Mouse (Mus musculus): ENCODE data around the gene Mcf2l.

The Mcf2l gene

DNA sequence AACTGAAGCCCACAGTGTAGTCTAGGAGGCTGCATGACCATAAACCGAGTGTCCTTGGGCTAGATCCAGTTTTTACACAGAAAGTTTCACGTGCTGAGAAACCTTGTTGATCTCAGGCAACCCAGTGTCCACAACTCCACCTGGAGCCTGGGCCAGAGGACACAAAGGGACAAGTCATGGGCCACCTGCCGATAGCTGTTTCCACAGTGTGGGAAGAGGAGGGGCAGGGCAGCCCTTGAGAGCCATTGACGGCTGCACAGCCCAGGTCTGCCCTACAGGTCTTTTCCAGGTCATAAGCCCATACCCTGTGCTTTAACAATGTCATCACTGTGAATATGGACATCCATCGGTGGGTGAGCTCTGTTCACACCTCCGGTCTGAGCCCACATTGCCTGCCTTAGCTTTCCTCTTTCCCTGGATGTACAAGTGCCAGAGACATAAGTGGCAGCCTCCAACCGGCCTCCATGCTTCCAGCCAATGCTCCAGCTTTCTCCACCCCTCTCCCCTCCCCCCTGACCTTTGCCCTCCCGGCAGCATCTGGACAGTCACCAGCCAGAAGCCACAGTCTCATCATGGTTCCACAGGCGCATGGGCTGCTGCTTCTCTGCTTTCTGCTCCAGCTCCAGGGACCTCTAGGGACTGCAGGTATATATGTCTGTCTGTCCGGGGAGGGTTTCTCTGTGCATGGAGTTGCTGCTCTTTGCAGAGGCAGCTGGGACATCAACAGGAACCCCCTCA lies 152.1 kb downstream of the Mcf2l start, which contains the start of gene F7:
Gene F7 (plus strand): TSS at position 548 of the 738 bp plus-strand sequence.
- no peaks in the 10 kb centered on the region for H3K27me3 ChIP-seq (ENCODE audit: insufficient read depth, low read length)
- H3K36me3 ChIP-seq (ENCODE audit: insufficient read depth, low read length) = 0 out of 2 replicates have a peak, but pooled peaks cover under 1% of the 10 kb centered on the region
- H3K4me3 ChIP-seq (replicated peaks; ENCODE audit: low read length) = no peak within 1 kb of the TSS
- no peak for TF ChIP-seq CTCF (conservative IDR thresholded peaks at IDR 0.05; ENCODE audit: low read length)
- no peak for TF ChIP-seq POU5F1 (IDR thresholded peaks at IDR 0.05; ENCODE audit: borderline replicate concordance, low read length)
- no peaks in the 10 kb centered on the region for H3K9me3 ChIP-seq (ENCODE audit: low read length)
- no peaks in the 10 kb centered on the region for H3K4me1 ChIP-seq (replicated peaks; ENCODE audit: low read depth, low read length)

DNA sequence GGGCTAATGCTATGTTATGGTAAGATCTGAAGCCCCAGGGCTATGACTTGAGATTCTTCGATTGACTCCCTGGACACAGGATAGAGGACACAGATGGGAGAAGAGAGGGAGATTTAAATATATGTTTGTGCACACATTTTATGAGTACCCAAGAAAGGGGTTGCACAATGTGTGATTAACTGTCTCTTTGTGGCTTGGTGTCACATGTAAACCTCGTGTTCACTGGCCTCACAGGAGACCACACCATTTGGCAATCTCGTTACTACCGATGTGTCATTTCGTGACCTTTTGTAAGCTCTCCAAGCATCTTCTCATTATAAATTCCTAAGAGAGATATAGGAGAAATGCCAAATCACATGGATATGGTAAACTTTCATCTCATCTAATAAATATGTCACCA lies 154.0 kb downstream of the Mcf2l start:
- H3K4me1 ChIP-seq (replicated peaks; ENCODE audit: low read depth, low read length) = no peaks in the 10 kb centered on the region
- TF ChIP-seq POU5F1 (IDR thresholded peaks at IDR 0.05; ENCODE audit: borderline replicate concordance, low read length) (no peak), NANOG (IDR thresholded peaks at IDR 0.05; ENCODE audit: borderline replicate concordance, low read length) (no peak), CTCF (conservative IDR thresholded peaks at IDR 0.05; ENCODE audit: low read length) (no peak)
- no peaks in the 10 kb centered on the region for H3K36me3 ChIP-seq (ENCODE audit: insufficient read depth, low read length)
- H3K4me3 ChIP-seq (replicated peaks; ENCODE audit: low read length) = no peak overlapping the region
- H3K27me3 ChIP-seq (ENCODE audit: insufficient read depth, low read length) = no peaks in the 10 kb centered on the region
- H3K9me3 ChIP-seq (ENCODE audit: low read length) = no peaks in the 10 kb centered on the region

DNA sequence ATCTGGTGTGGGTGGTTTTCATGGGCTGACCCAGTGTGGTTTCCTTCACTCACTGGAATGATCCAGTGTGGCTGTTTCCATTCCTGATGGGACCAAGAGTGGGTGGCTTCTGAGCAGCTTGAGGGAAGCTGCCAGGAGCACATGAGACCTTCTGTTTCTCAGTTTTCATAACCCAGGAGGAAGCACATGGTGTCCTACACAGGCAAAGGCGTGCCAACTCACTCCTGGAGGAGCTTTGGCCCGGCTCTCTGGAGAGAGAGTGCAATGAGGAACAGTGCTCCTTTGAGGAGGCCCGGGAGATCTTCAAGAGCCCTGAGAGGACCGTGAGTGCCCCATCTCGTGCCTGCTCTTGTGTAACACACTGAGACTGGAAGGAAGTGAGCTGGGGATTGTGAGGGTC lies 154.9 kb downstream of the Mcf2l start:
- Histone ChIP-seq H3K36me3 (ENCODE audit: insufficient read depth, low read length) (no peaks in the 10 kb centered on the region), H3K4me1 (replicated peaks; ENCODE audit: low read depth, low read length) (0 out of 2 replicates have a peak, but pooled peaks cover 5% of the 10 kb centered on the region), H3K27me3 (ENCODE audit: insufficient read depth, low read length) (no peaks in the 10 kb centered on the region), H3K4me3 (replicated peaks; ENCODE audit: low read length) (no peak overlapping the region), H3K9me3 (ENCODE audit: low read length) (no peaks in the 10 kb centered on the region)
- TF ChIP-seq CTCF (conservative IDR thresholded peaks at IDR 0.05; ENCODE audit: low read length) = no peak
- no peak for TF ChIP-seq POU5F1 (IDR thresholded peaks at IDR 0.05; ENCODE audit: borderline replicate concordance, low read length)
- no peak for TF ChIP-seq NANOG (IDR thresholded peaks at IDR 0.05; ENCODE audit: borderline replicate concordance, low read length)

- no peak overlapping the region for H3K4me3 ChIP-seq (replicated peaks; ENCODE audit: low read length)
- H3K36me3 ChIP-seq (ENCODE audit: insufficient read depth, low read length) = no peaks in the 10 kb centered on the region
- H3K9me3 ChIP-seq (ENCODE audit: low read length) = no peaks in the 10 kb centered on the region
- no peaks in the 10 kb centered on the region for H3K27me3 ChIP-seq (ENCODE audit: insufficient read depth, low read length)
- 0 out of 2 replicates have a peak, but pooled peaks cover 5% of the 10 kb centered on the region for H3K4me1 ChIP-seq (replicated peaks; ENCODE audit: low read depth, low read length)
- TF ChIP-seq POU5F1 (IDR thresholded peaks at IDR 0.05; ENCODE audit: borderline replicate concordance, low read length) (no peak), NANOG (IDR thresholded peaks at IDR 0.05; ENCODE audit: borderline replicate concordance, low read length) (no peak), CTCF (conservative IDR thresholded peaks at IDR 0.05; ENCODE audit: low read length) (no peak)
These were observed 162.8 kb downstream of the Mcf2l start for GRCm38 (mm10) chr8:13036346-13036812.

- no peak for TF ChIP-seq NANOG (IDR thresholded peaks at IDR 0.05; ENCODE audit: borderline replicate concordance, low read length)
- Histone ChIP-seq H3K4me3 (replicated peaks; ENCODE audit: low read length) (no peak within 1 kb of the TSS), H3K9me3 (ENCODE audit: low read length) (no peaks in the 10 kb centered on the region), H3K4me1 (replicated peaks; ENCODE audit: low read depth, low read length) (0 out of 2 replicates have a peak, but pooled peaks cover 5% of the 10 kb centered on the region), H3K27me3 (ENCODE audit: insufficient read depth, low read length) (no peaks in the 10 kb centered on the region), H3K36me3 (ENCODE audit: insufficient read depth, low read length) (no peaks in the 10 kb centered on the region)
These were observed 163.4 kb downstream of the Mcf2l start, which contains the start of gene F10 for GRCm38 (mm10) chr8:13037015-13037414. Gene F10, plus strand, starts transcription at chr8:13037308.

DNA sequence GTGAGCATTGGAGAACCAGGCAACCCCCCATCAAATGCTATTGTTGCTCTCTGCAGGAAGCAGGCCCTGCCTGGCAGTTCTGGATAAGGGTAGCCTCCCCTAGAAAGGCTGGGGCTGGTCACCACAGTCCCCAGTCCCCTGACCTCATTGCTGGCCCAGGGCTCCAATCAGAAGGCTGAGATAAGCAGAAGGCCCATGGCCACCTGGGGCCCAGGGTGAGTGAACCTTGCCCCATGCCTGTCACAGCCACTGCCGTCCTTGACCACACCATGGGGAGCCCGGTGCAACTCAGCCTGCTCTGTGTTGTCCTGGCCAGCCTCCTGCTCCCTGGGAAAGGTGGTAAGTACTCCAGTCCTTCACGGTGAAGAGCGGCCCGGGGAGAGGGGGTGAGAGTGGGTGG lies 164.0 kb downstream of the Mcf2l start:
- Histone ChIP-seq H3K4me3 (replicated peaks; ENCODE audit: low read length) (no peak overlapping the region), H3K4me1 (replicated peaks; ENCODE audit: low read depth, low read length) (0 out of 2 replicates have a peak, but pooled peaks cover 5% of the 10 kb centered on the region), H3K36me3 (ENCODE audit: insufficient read depth, low read length) (no peaks in the 10 kb centered on the region), H3K27me3 (ENCODE audit: insufficient read depth, low read length) (no peaks in the 10 kb centered on the region), H3K9me3 (ENCODE audit: low read length) (no peaks in the 10 kb centered on the region)
- TF ChIP-seq CTCF (conservative IDR thresholded peaks at IDR 0.05; ENCODE audit: low read length) (no peak), POU5F1 (IDR thresholded peaks at IDR 0.05; ENCODE audit: borderline replicate concordance, low read length) (no peak), NANOG (IDR thresholded peaks at IDR 0.05; ENCODE audit: borderline replicate concordance, low read length) (no peak)

DNA sequence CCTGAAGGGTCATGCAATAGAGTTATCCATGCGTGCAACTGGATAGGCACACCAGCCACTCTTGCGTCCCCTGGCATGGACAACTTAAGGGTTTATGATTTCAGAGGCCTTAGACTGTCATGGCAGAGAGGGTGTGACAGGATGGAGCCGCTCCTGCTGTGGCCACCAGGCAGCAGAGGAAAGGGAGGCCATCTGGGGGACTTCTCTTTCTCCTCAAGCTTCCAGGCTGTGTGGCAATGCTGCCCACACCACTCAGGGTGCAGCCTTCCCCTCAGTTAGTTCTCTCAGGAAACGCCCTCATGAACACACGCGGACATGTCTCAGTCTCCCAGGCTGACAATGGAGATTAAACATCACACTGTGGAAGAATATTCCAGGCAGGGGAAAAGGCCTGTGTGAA lies 165.4 kb downstream of the Mcf2l start:
- Histone ChIP-seq H3K4me3 (replicated peaks; ENCODE audit: low read length) (no peak overlapping the region), H3K9me3 (ENCODE audit: low read length) (no peaks in the 10 kb centered on the region), H3K36me3 (ENCODE audit: insufficient read depth, low read length) (no peaks in the 10 kb centered on the region), H3K4me1 (replicated peaks; ENCODE audit: low read depth, low read length) (no peaks in the 10 kb centered on the region), H3K27me3 (ENCODE audit: insufficient read depth, low read length) (no peaks in the 10 kb centered on the region)
- no peak for TF ChIP-seq CTCF (conservative IDR thresholded peaks at IDR 0.05; ENCODE audit: low read length)
- no peak for TF ChIP-seq POU5F1 (IDR thresholded peaks at IDR 0.05; ENCODE audit: borderline replicate concordance, low read length)
- no peak for TF ChIP-seq NANOG (IDR thresholded peaks at IDR 0.05; ENCODE audit: borderline replicate concordance, low read length)

- TF ChIP-seq NANOG (IDR thresholded peaks at IDR 0.05; ENCODE audit: borderline replicate concordance, low read length) (no peak), POU5F1 (IDR thresholded peaks at IDR 0.05; ENCODE audit: borderline replicate concordance, low read length) (no peak), CTCF (conservative IDR thresholded peaks at IDR 0.05; ENCODE audit: low read length) (no peak)
- H3K36me3 ChIP-seq (ENCODE audit: insufficient read depth, low read length) = no peaks in the 10 kb centered on the region
- H3K9me3 ChIP-seq (ENCODE audit: low read length) = no peaks in the 10 kb centered on the region
- H3K27me3 ChIP-seq (ENCODE audit: insufficient read depth, low read length) = no peaks in the 10 kb centered on the region
- no peaks in the 10 kb centered on the region for H3K4me1 ChIP-seq (replicated peaks; ENCODE audit: low read depth, low read length)
- H3K4me3 ChIP-seq (replicated peaks; ENCODE audit: low read length) = no peak overlapping the region
These were observed 167.9 kb downstream of the Mcf2l start for GRCm38 (mm10) chr8:13041459-13041858.

DNA sequence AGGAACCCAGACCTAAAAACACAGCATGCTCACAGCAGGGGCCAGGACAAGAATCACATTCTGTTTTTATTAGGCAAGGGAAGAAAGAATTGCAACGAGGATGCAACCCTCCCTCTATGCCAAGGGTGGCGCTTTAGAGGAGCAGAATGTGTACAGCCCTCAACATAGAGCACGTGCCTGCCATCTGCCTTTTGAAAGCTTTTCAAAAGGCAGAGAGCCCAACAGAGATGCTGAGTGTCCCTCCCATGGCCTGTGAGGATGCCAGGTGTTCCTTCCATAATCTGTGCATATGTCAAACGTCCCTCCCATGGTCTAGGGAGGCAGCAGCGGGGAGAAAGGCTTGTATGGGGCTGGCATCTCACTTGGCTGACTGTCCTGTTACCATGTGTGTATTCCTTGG lies 174.0 kb downstream of the Mcf2l start:
- TF ChIP-seq NANOG (IDR thresholded peaks at IDR 0.05; ENCODE audit: borderline replicate concordance, low read length) (no peak), POU5F1 (IDR thresholded peaks at IDR 0.05; ENCODE audit: borderline replicate concordance, low read length) (no peak), CTCF (conservative IDR thresholded peaks at IDR 0.05; ENCODE audit: low read length) (no peak)
- Histone ChIP-seq H3K4me1 (replicated peaks; ENCODE audit: low read depth, low read length) (peaks cover 5% of the 10 kb centered on the region), H3K36me3 (ENCODE audit: insufficient read depth, low read length) (no peaks in the 10 kb centered on the region), H3K9me3 (ENCODE audit: low read length) (peaks cover 12% of the 10 kb centered on the region), H3K27me3 (ENCODE audit: insufficient read depth, low read length) (no peaks in the 10 kb centered on the region), H3K4me3 (replicated peaks; ENCODE audit: low read length) (no peak overlapping the region)

Measured in E14TG2a.4 (cell line).